Mouse (Mus musculus) activated CD4-positive, CD25-positive, alpha-beta regulatory T cell (primary cell): ENCODE data around the gene Gstm3. TPM values are rescaled to one million over a fixed set of nuclear protein-coding genes. Genes with fewer than 3 reads are reported as not detected.

ENCODE experiments used
- polyA plus RNA-seq, 2 experiments: library from polyadenylated mRNA; unstranded; fragments of 100-300 nt; shearing (Covaris generic); gene quantifications; one replicate each; pipeline ENCODE4 v1.2.1; 2017

The Gstm3 gene
- polyA plus RNA-seq, result not detected

GRCm38 (mm10) chr3:107968724-107969395 lies at the start of gene Gstm3:
TSS of gene Gstm3 (minus strand) at chr3:107969283.

GRCm38 (mm10) chr3:108017473-108018189 lies 48.5 kb upstream of the Gstm3 start, which contains the start of gene Gstm1:
TSS of gene Gstm1 (minus strand) at chr3:108017973.

GRCm38 (mm10) chr3:107986041-107986562 lies 17.0 kb upstream of the Gstm3 start, which contains the start of gene Gstm2:
TSS of gene Gstm2 (minus strand) at chr3:107986453.

GRCm38 (mm10) chr3:107943239-107943990 lies 25.7 kb downstream of the Gstm3 start, which contains the start of gene Gstm6:
TSS of gene Gstm6 (minus strand) at chr3:107943749.

GRCm38 (mm10) chr3:107931670-107932069 lies 37.4 kb downstream of the Gstm3 start, which contains the start of gene Gstm7:
TSS of gene Gstm7 (minus strand) at chr3:107931817.

Other genes with a start within 250 kb of the Gstm3 start
- gene Csf1, start 208.8 kb downstream of the Gstm3 start, polyA plus RNA-seq, result 10 to 100 TPM; 33.9 to 61.6 TPM
- not detected for gene Eps8l3, start 92.1 kb downstream of the Gstm3 start, polyA plus RNA-seq
- gene Gstm5, start 73.5 kb downstream of the Gstm3 start, polyA plus RNA-seq, result 1 to 10 TPM; 1.4 to 2.0 TPM
- gene Gstm7, start 37.5 kb downstream of the Gstm3 start, polyA plus RNA-seq, result under 1 TPM; 0.33 to 0.62 TPM
- gene Gstm6, start 25.5 kb downstream of the Gstm3 start, polyA plus RNA-seq, result under 1 TPM in 1 of 2 experiments, not detected in 1; 0.26 TPM
- not detected for gene Gstm2, start 17.2 kb upstream of the Gstm3 start, polyA plus RNA-seq
- gene Gstm1, start 48.7 kb upstream of the Gstm3 start, polyA plus RNA-seq, result 1 to 10 TPM; 2.9 to 3.6 TPM
- gene Gstm4, start 75.6 kb upstream of the Gstm3 start, polyA plus RNA-seq, result 1 to 10 TPM; 7.1 to 8.8 TPM
- 10 to 100 TPM; 25.3 to 34.2 TPM for gene Ampd2, start 117.4 kb upstream of the Gstm3 start, polyA plus RNA-seq
- gene Gnat2, start 123.5 kb upstream of the Gstm3 start, polyA plus RNA-seq, result not detected
- gene Gnai3, start 176.9 kb upstream of the Gstm3 start, polyA plus RNA-seq, result 100 to 1,000 TPM; 166 to 167 TPM
- gene Gpr61, start 185.6 kb upstream of the Gstm3 start, polyA plus RNA-seq, result under 1 TPM in 1 of 2 experiments, not detected in 1; 0.15 TPM
- 1 to 10 TPM; 1.4 to 2.0 TPM for gene Amigo1, start 217.1 kb upstream of the Gstm3 start, polyA plus RNA-seq
- 10 to 100 TPM; 15.8 to 16.9 TPM for gene Cyb561d1, start 231.9 kb upstream of the Gstm3 start, polyA plus RNA-seq
- 1 to 10 TPM; 7.7 to 8.3 TPM for gene Atxn7l2, start 241.7 kb upstream of the Gstm3 start, polyA plus RNA-seq